Mouse (Mus musculus): Measurements from ENCODE around the gene Mthfs. TPM values are rescaled to one million over a fixed set of nuclear protein-coding genes. Genes with fewer than 3 reads are reported as not detected.

Gene Mthfs
- polyA plus RNA-seq, 1 experiment from 2014 or later = 16.0 TPM

GRCm38 (mm10) chr9:89294121-89294520, 83.6 kb downstream of the Mthfs start:
- ATAC-seq (ENCODE audit: insufficient read depth) = no peak
- H3K36me3 ChIP-seq (replicated peaks) = no peaks in the 10 kb centered on the region
- H3K4me1 ChIP-seq (replicated peaks) = no peaks in the 10 kb centered on the region
- H3K4me2 ChIP-seq = no peak overlapping the region
- no peak overlapping the region for H3K9ac ChIP-seq
- H3K9me3 ChIP-seq (replicated peaks) = no peaks in the 10 kb centered on the region
- no peak overlapping the region for H3K4me3 ChIP-seq (replicated peaks)
- H3K27ac ChIP-seq (replicated peaks) = no peak overlapping the region
- H3K27me3 ChIP-seq = no peaks in the 10 kb centered on the region
- WGBS (ENCODE audit: insufficient replicate concordance) = 50% methylated on average over 3 of the region's 3 CpGs

- Histone ChIP-seq H3K9me3 (replicated peaks) (no peaks in the 10 kb centered on the region), H3K36me3 (replicated peaks) (no peaks in the 10 kb centered on the region), H3K4me1 (replicated peaks) (no peaks in the 10 kb centered on the region), H3K4me2 (no peak overlapping the region), H3K27ac (replicated peaks) (no peak overlapping the region), H3K9ac (no peak overlapping the region), H3K27me3 (no peaks in the 10 kb centered on the region), H3K4me3 (replicated peaks) (no peak overlapping the region)
- WGBS (ENCODE audit: insufficient replicate concordance) = 56% methylated on average over 2 of the region's 2 CpGs
- ATAC-seq (ENCODE audit: insufficient read depth) = no peak
Observed at GRCm38 (mm10) chr9:89305637-89306036, 95.2 kb downstream of the Mthfs start.

GRCm38 (mm10) chr9:89308357-89309194, 98.1 kb downstream of the Mthfs start:
- H3K4me1 ChIP-seq (replicated peaks) = no peaks in the 10 kb centered on the region
- no peaks in the 10 kb centered on the region for H3K36me3 ChIP-seq (replicated peaks)
- no peak overlapping the region for H3K4me3 ChIP-seq (replicated peaks)
- no peak overlapping the region for H3K27ac ChIP-seq (replicated peaks)
- H3K27me3 ChIP-seq = no peaks in the 10 kb centered on the region
- H3K9me3 ChIP-seq (replicated peaks) = no peaks in the 10 kb centered on the region
- H3K4me2 ChIP-seq = no peak overlapping the region
- ATAC-seq (ENCODE audit: insufficient read depth) = no peak
- 62% methylated on average over 7 of the region's 7 CpGs for WGBS (ENCODE audit: insufficient replicate concordance)
- no peak overlapping the region for H3K9ac ChIP-seq

GRCm38 (mm10) chr9:89309195-89309535, 98.7 kb downstream of the Mthfs start:
- no peak overlapping the region for H3K4me2 ChIP-seq
- no peaks in the 10 kb centered on the region for H3K4me1 ChIP-seq (replicated peaks)
- no peaks in the 10 kb centered on the region for H3K9me3 ChIP-seq (replicated peaks)
- H3K27me3 ChIP-seq = no peaks in the 10 kb centered on the region
- WGBS (ENCODE audit: insufficient replicate concordance) = 52% methylated on average over 2 of the region's 2 CpGs
- no peak overlapping the region for H3K27ac ChIP-seq (replicated peaks)
- H3K9ac ChIP-seq = no peak overlapping the region
- no peak overlapping the region for H3K4me3 ChIP-seq (replicated peaks)
- no peaks in the 10 kb centered on the region for H3K36me3 ChIP-seq (replicated peaks)
- ATAC-seq (ENCODE audit: insufficient read depth) = no peak

GRCm38 (mm10) chr9:89311649-89312048, 101.2 kb downstream of the Mthfs start:
- Histone ChIP-seq H3K9me3 (replicated peaks) (no peaks in the 10 kb centered on the region), H3K4me1 (replicated peaks) (no peaks in the 10 kb centered on the region), H3K36me3 (replicated peaks) (no peaks in the 10 kb centered on the region), H3K4me2 (no peak overlapping the region), H3K27ac (replicated peaks) (no peak overlapping the region), H3K9ac (no peak overlapping the region), H3K4me3 (replicated peaks) (no peak overlapping the region), H3K27me3 (no peaks in the 10 kb centered on the region)
- 55% methylated on average over 2 of the region's 2 CpGs for WGBS (ENCODE audit: insufficient replicate concordance)
- ATAC-seq (ENCODE audit: insufficient read depth) = no peak

GRCm38 (mm10) chr9:89373731-89374130, 163.3 kb downstream of the Mthfs start:
- Histone ChIP-seq H3K27me3 (no peaks in the 10 kb centered on the region), H3K36me3 (replicated peaks) (no peaks in the 10 kb centered on the region), H3K4me1 (replicated peaks) (no peaks in the 10 kb centered on the region), H3K4me3 (replicated peaks) (no peak overlapping the region), H3K27ac (replicated peaks) (no peak overlapping the region), H3K4me2 (no peak overlapping the region), H3K9me3 (replicated peaks) (no peaks in the 10 kb centered on the region), H3K9ac (no peak overlapping the region)
- ATAC-seq (ENCODE audit: insufficient read depth) = no peak
- WGBS (ENCODE audit: insufficient replicate concordance) = 39% methylated on average over 1 of the region's 1 CpGs

- H3K9ac ChIP-seq = no peak overlapping the region
- no peak overlapping the region for H3K4me2 ChIP-seq
- no peak for ATAC-seq (ENCODE audit: insufficient read depth)
- no peaks in the 10 kb centered on the region for H3K4me1 ChIP-seq (replicated peaks)
- H3K27me3 ChIP-seq = no peaks in the 10 kb centered on the region
- H3K36me3 ChIP-seq (replicated peaks) = no peaks in the 10 kb centered on the region
- H3K4me3 ChIP-seq (replicated peaks) = no peak overlapping the region
- H3K27ac ChIP-seq (replicated peaks) = no peak overlapping the region
- 47% methylated on average over 4 of the region's 4 CpGs for WGBS (ENCODE audit: insufficient replicate concordance)
- no peaks in the 10 kb centered on the region for H3K9me3 ChIP-seq (replicated peaks)
Observed at GRCm38 (mm10) chr9:89374650-89375049, 164.2 kb downstream of the Mthfs start.

GRCm38 (mm10) chr9:89403031-89403430, 192.6 kb downstream of the Mthfs start:
- H3K9ac ChIP-seq = no peak overlapping the region
- ATAC-seq (ENCODE audit: insufficient read depth) = no peak
- no peaks in the 10 kb centered on the region for H3K27me3 ChIP-seq
- no peaks in the 10 kb centered on the region for H3K4me1 ChIP-seq (replicated peaks)
- 63% methylated on average over 1 of the region's 1 CpGs for WGBS (ENCODE audit: insufficient replicate concordance)
- H3K9me3 ChIP-seq (replicated peaks) = no peaks in the 10 kb centered on the region
- H3K36me3 ChIP-seq (replicated peaks) = no peaks in the 10 kb centered on the region
- no peak overlapping the region for H3K27ac ChIP-seq (replicated peaks)
- no peak overlapping the region for H3K4me2 ChIP-seq
- no peak overlapping the region for H3K4me3 ChIP-seq (replicated peaks)

Other genes with a start within 250 kb of the Mthfs start
- not detected in 2 replicates for gene Trim43b, start 117.8 kb upstream of the Mthfs start, polyA plus RNA-seq (2015; fragmentation: Nextera tagmentation; extraction: Ambion mirVana)
- gene Bcl2a1b, start 11.5 kb upstream of the Mthfs start, polyA plus RNA-seq (2015; fragmentation: Nextera tagmentation; extraction: Ambion mirVana) = 0.97 and 1.2 TPM in 2 replicates
- gene Gm29094, start 11.3 kb upstream of the Mthfs start, polyA plus RNA-seq (2015; fragmentation: Nextera tagmentation; extraction: Ambion mirVana) = 0.45 TPM in 1 of 2 replicates, not detected in the other